Mouse (Mus musculus) forebrain, embryonic 15.5 days (tissue): ENCODE measurements around the gene Mybpc3. TPM values are rescaled to one million over a fixed set of nuclear protein-coding genes. Genes with fewer than 3 reads are reported as not detected.
"Not testable (repeated sequence)": the region's sequence is repeated elsewhere in the genome, so short reads cannot be mapped to it uniquely, and the experiment has no call there.

Experiments used
- ATAC-seq: fragments of 200-750 bp; cut with Nextera tagmentation; replicated peaks from 2 replicates; pipeline ENCODE4 v1.8.0; 2017; ENCODE audit warnings: mild to moderate bottlenecking, moderate TSS enrichment, moderate library complexity
- H3K27ac ChIP-seq: fragments of 300-500 bp; sonication (generic); replicated peaks from 2 replicates; pipeline ENCODE4 v1.5.1; 2015; ENCODE audit warnings: mild to moderate bottlenecking, inconsistent platforms
- H3K27me3 ChIP-seq: fragments of 300-500 bp; sonication (generic); 2 replicates; pipeline ENCODE4 v1.6.1; 2015; ENCODE audit warnings: inconsistent platforms
- H3K36me3 ChIP-seq: fragments of 300-500 bp; sonication (generic); 2 replicates; pipeline ENCODE4 v1.6.1; 2015; ENCODE audit warnings: mild to moderate bottlenecking, inconsistent platforms
- H3K4me1 ChIP-seq: fragments of 300-500 bp; sonication (generic); 2 replicates; pipeline ENCODE4 v1.6.1; 2015; ENCODE audit warnings: inconsistent platforms
- H3K4me2 ChIP-seq: fragments of 300-500 bp; sonication (generic); replicated peaks from 2 replicates; pipeline ENCODE4 v1.6.1; 2015; ENCODE audit warnings: mild to moderate bottlenecking, inconsistent platforms
- H3K4me3 ChIP-seq: fragments of 300-500 bp; sonication (generic); 2 replicates; pipeline ENCODE4 v1.5.1; 2015; ENCODE audit warnings: mild to moderate bottlenecking, inconsistent platforms
- H3K9ac ChIP-seq: fragments of 300-500 bp; sonication (generic); replicated peaks from 2 replicates; pipeline ENCODE4 v1.6.1; 2015; ENCODE audit warnings: mild to moderate bottlenecking, inconsistent platforms
- H3K9me3 ChIP-seq: fragments of 300-500 bp; sonication (generic); 2 replicates; pipeline ENCODE4 v1.6.1; 2016; ENCODE audit warnings: inconsistent platforms
- WGBS: fragments of 180-500 bp; shearing (Covaris S2); methylation state at CpG from one replicate; pipeline ENCODE4 v1.1.7; 2015; ENCODE audit warnings: mixed read lengths; 5-methylcytosine and 5-hydroxymethylcytosine counted together
- polyA plus RNA-seq: library from polyadenylated mRNA; unstranded; fragments of >200 nt; fragmentation: Nextera tagmentation; extraction: Ambion mirVana; gene quantifications from 2 replicates; pipeline ENCODE4 v1.2.1, GENCODE M21; 2015

Mybpc3 gene
- polyA plus RNA-seq, 1 experiment from 2014 or later = not detected

GRCm38 (mm10) chr2:91090827-91091226 lies 27.1 kb upstream of the Mybpc3 start:
- WGBS = 80% methylated on average over 6 of the region's 6 CpGs
- H3K4me3 ChIP-seq = no peak overlapping the region
- ATAC-seq = no peak
- H3K27me3 ChIP-seq = no peaks in the 10 kb centered on the region
- no peak overlapping the region for H3K9ac ChIP-seq
- H3K27ac ChIP-seq = no peak overlapping the region
- no peaks in the 10 kb centered on the region for H3K9me3 ChIP-seq
- H3K36me3 ChIP-seq = no peaks in the 10 kb centered on the region
- H3K4me2 ChIP-seq = no peak overlapping the region
- no peaks in the 10 kb centered on the region for H3K4me1 ChIP-seq

- no peaks in the 10 kb centered on the region for H3K27me3 ChIP-seq
- no peak overlapping the region for H3K9ac ChIP-seq
- ATAC-seq = no peak
- WGBS = 79% methylated on average over 14 of the region's 14 CpGs
- no peaks in the 10 kb centered on the region for H3K4me1 ChIP-seq
- H3K36me3 ChIP-seq = no peaks in the 10 kb centered on the region
- H3K4me2 ChIP-seq = no peak overlapping the region
- no peak overlapping the region for H3K4me3 ChIP-seq
- no peak overlapping the region for H3K27ac ChIP-seq
- no peaks in the 10 kb centered on the region for H3K9me3 ChIP-seq
Measured at GRCm38 (mm10) chr2:91096524-91096923, 21.4 kb upstream of the Mybpc3 start.

GRCm38 (mm10) chr2:91097015-91097414 lies 20.9 kb upstream of the Mybpc3 start:
- no peaks in the 10 kb centered on the region for H3K27me3 ChIP-seq
- ATAC-seq = no peak
- H3K36me3 ChIP-seq = no peaks in the 10 kb centered on the region
- H3K4me3 ChIP-seq = no peak overlapping the region
- H3K4me2 ChIP-seq = no peak overlapping the region
- no peaks in the 10 kb centered on the region for H3K9me3 ChIP-seq
- H3K4me1 ChIP-seq = no peaks in the 10 kb centered on the region
- WGBS = 87% methylated on average over 10 of the region's 10 CpGs
- H3K9ac ChIP-seq = no peak overlapping the region
- no peak overlapping the region for H3K27ac ChIP-seq

- ATAC-seq = no peak
- no peak overlapping the region for H3K4me2 ChIP-seq
- no peak overlapping the region for H3K9ac ChIP-seq
- H3K36me3 ChIP-seq = no peaks in the 10 kb centered on the region
- no peaks in the 10 kb centered on the region for H3K27me3 ChIP-seq
- H3K4me1 ChIP-seq = no peaks in the 10 kb centered on the region
- H3K9me3 ChIP-seq = no peaks in the 10 kb centered on the region
- H3K27ac ChIP-seq = no peak overlapping the region
- H3K4me3 ChIP-seq = no peak overlapping the region
- 81% methylated on average over 2 of the region's 2 CpGs for WGBS
Measured at GRCm38 (mm10) chr2:91098156-91098555, 19.8 kb upstream of the Mybpc3 start.

GRCm38 (mm10) chr2:91101124-91101740 lies 16.7 kb upstream of the Mybpc3 start:
- H3K27ac ChIP-seq = no peak overlapping the region
- H3K4me2 ChIP-seq = no peak overlapping the region
- peak; percentile 85 for ATAC-seq
- no peaks in the 10 kb centered on the region for H3K27me3 ChIP-seq
- H3K9me3 ChIP-seq = no peaks in the 10 kb centered on the region
- H3K4me1 ChIP-seq = no peaks in the 10 kb centered on the region
- no peak overlapping the region for H3K4me3 ChIP-seq
- no peaks in the 10 kb centered on the region for H3K36me3 ChIP-seq
- no peak overlapping the region for H3K9ac ChIP-seq
- 5% methylated on average over 7 of the region's 7 CpGs for WGBS

- no peaks in the 10 kb centered on the region for H3K9me3 ChIP-seq
- H3K36me3 ChIP-seq = no peaks in the 10 kb centered on the region
- WGBS = 85% methylated on average over 3 of the region's 3 CpGs
- ATAC-seq = no peak
- no peak overlapping the region for H3K27ac ChIP-seq
- H3K4me1 ChIP-seq = no peaks in the 10 kb centered on the region
- no peak overlapping the region for H3K9ac ChIP-seq
- no peak overlapping the region for H3K4me3 ChIP-seq
- H3K4me2 ChIP-seq = no peak overlapping the region
- H3K27me3 ChIP-seq = no peaks in the 10 kb centered on the region
Measured at GRCm38 (mm10) chr2:91108156-91108555, 9.8 kb upstream of the Mybpc3 start.

- 85% methylated on average over 5 of the region's 5 CpGs for WGBS
- Histone ChIP-seq H3K9ac (no peak overlapping the region), H3K4me3 (no peak overlapping the region), H3K27me3 (no peaks in the 10 kb centered on the region), H3K4me1 (no peaks in the 10 kb centered on the region), H3K36me3 (no peaks in the 10 kb centered on the region), H3K4me2 (no peak overlapping the region), H3K27ac (no peak overlapping the region), H3K9me3 (no peaks in the 10 kb centered on the region)
- ATAC-seq = no peak
Measured at GRCm38 (mm10) chr2:91109241-91109640, 8.7 kb upstream of the Mybpc3 start.

- Histone ChIP-seq H3K27me3 (no peaks in the 10 kb centered on the region), H3K9me3 (no peaks in the 10 kb centered on the region), H3K9ac (no peak overlapping the region), H3K36me3 (no peaks in the 10 kb centered on the region), H3K4me2 (no peak overlapping the region), H3K4me1 (peaks cover under 1% of the 10 kb centered on the region), H3K4me3 (no peak overlapping the region), H3K27ac (no peak overlapping the region)
- no peak for ATAC-seq
- 93% methylated on average over 5 of the region's 5 CpGs for WGBS
Measured at GRCm38 (mm10) chr2:91109807-91110385, 8.0 kb upstream of the Mybpc3 start.

- Histone ChIP-seq H3K9ac (no peak overlapping the region), H3K4me2 (no peak overlapping the region), H3K36me3 (no peaks in the 10 kb centered on the region), H3K27me3 (peaks cover 2% of the 10 kb centered on the region; the same call in 1 of the 2 replicates), H3K9me3 (no peaks in the 10 kb centered on the region), H3K4me3 (no peak overlapping the region), H3K27ac (no peak overlapping the region), H3K4me1 (peaks cover 6% of the 10 kb centered on the region)
- 72% methylated on average over 6 of the region's 6 CpGs for WGBS
- ATAC-seq = no peak
Measured at GRCm38 (mm10) chr2:91110429-91110828, 7.5 kb upstream of the Mybpc3 start.

GRCm38 (mm10) chr2:91111832-91112231 lies 6.1 kb upstream of the Mybpc3 start:
- H3K9me3 ChIP-seq, H3K27me3 ChIP-seq, H3K4me3 ChIP-seq, H3K9ac ChIP-seq, H3K36me3 ChIP-seq, ATAC-seq, H3K27ac ChIP-seq, H3K4me2 ChIP-seq, H3K4me1 ChIP-seq: not testable (repeated sequence)
- WGBS = 94% methylated on average over 3 of the region's 3 CpGs

- H3K4me3 ChIP-seq = no peak overlapping the region
- no peak overlapping the region for H3K4me2 ChIP-seq
- H3K27me3 ChIP-seq = peaks cover 4% of the 10 kb centered on the region; the same call in 1 of the 2 replicates
- peaks cover 7% of the 10 kb centered on the region for H3K4me1 ChIP-seq
- WGBS = 71% methylated on average over 4 of the region's 4 CpGs
- no peaks in the 10 kb centered on the region for H3K36me3 ChIP-seq
- no peak overlapping the region for H3K27ac ChIP-seq
- no peak for ATAC-seq
- no peak overlapping the region for H3K9ac ChIP-seq
- H3K9me3 ChIP-seq = no peaks in the 10 kb centered on the region
Measured at GRCm38 (mm10) chr2:91112491-91112890, 5.5 kb upstream of the Mybpc3 start.

GRCm38 (mm10) chr2:91113334-91113733 lies 4.6 kb upstream of the Mybpc3 start:
- no peak overlapping the region for H3K27ac ChIP-seq
- no peaks in the 10 kb centered on the region for H3K36me3 ChIP-seq
- no peak overlapping the region for H3K4me2 ChIP-seq
- H3K4me1 ChIP-seq = peaks cover 7% of the 10 kb centered on the region
- peaks cover 4% of the 10 kb centered on the region; the same call in 1 of the 2 replicates for H3K27me3 ChIP-seq
- H3K4me3 ChIP-seq = no peak overlapping the region
- H3K9ac ChIP-seq = no peak overlapping the region
- no peak for ATAC-seq
- WGBS = 88% methylated on average over 10 of the region's 10 CpGs
- no peaks in the 10 kb centered on the region for H3K9me3 ChIP-seq

GRCm38 (mm10) chr2:91113852-91114251 lies 4.1 kb upstream of the Mybpc3 start:
- Histone ChIP-seq H3K4me3 (no peak overlapping the region), H3K9ac (no peak overlapping the region), H3K27ac (no peak overlapping the region), H3K4me2 (no peak overlapping the region), H3K36me3 (no peaks in the 10 kb centered on the region), H3K4me1 (peaks cover 7% of the 10 kb centered on the region), H3K27me3 (peaks cover 4% of the 10 kb centered on the region; the same call in 1 of the 2 replicates), H3K9me3 (no peaks in the 10 kb centered on the region)
- ATAC-seq = no peak
- WGBS = 71% methylated on average over 6 of the region's 6 CpGs
